Mouse (Mus musculus): ENCODE measurements around the gene Zfp663.

The Zfp663 gene

GRCm38 (mm10) chr2:165321381-165321888 is 47.1 kb downstream of the Zfp663 start:
- peak; percentile 59 for DNase-seq (ENCODE audit: low read depth, low spot score)

GRCm38 (mm10) chr2:165320531-165321150 is 47.9 kb downstream of the Zfp663 start:
- peak; percentile 38 for DNase-seq (ENCODE audit: low read depth, low spot score)

GRCm38 (mm10) chr2:165319503-165319902 is 49.0 kb downstream of the Zfp663 start:
- DNase-seq (ENCODE audit: low read depth, low spot score) = no peak

- no peak for DNase-seq (ENCODE audit: low read depth, low spot score)
These were observed 49.6 kb downstream of the Zfp663 start for GRCm38 (mm10) chr2:165318941-165319340.

GRCm38 (mm10) chr2:165317621-165318263 is 50.8 kb downstream of the Zfp663 start:
- DNase-seq (ENCODE audit: low read depth, low spot score) = no peak

- no peak for DNase-seq (ENCODE audit: low read depth, low spot score)
These were observed 51.6 kb downstream of the Zfp663 start for GRCm38 (mm10) chr2:165316837-165317473.

- no peak for DNase-seq (ENCODE audit: low read depth, low spot score)
These were observed 52.3 kb downstream of the Zfp663 start for GRCm38 (mm10) chr2:165316204-165316603.

GRCm38 (mm10) chr2:165314197-165314596 is 54.3 kb downstream of the Zfp663 start:
- no peak for DNase-seq (ENCODE audit: low read depth, low spot score)

- DNase-seq (ENCODE audit: low read depth, low spot score) = no peak
These were observed 56.1 kb downstream of the Zfp663 start for GRCm38 (mm10) chr2:165312381-165312780.

- DNase-seq (ENCODE audit: low read depth, low spot score) = no peak
These were observed 57.0 kb downstream of the Zfp663 start for GRCm38 (mm10) chr2:165311577-165311976.

GRCm38 (mm10) chr2:165310818-165311425 is 57.6 kb downstream of the Zfp663 start:
- DNase-seq (ENCODE audit: low read depth, low spot score) = no peak

GRCm38 (mm10) chr2:165307801-165308200 is 60.7 kb downstream of the Zfp663 start:
- no peak for DNase-seq (ENCODE audit: low read depth, low spot score)

- no peak for DNase-seq (ENCODE audit: low read depth, low spot score)
These were observed 63.1 kb downstream of the Zfp663 start for GRCm38 (mm10) chr2:165305438-165305837.

- DNase-seq (ENCODE audit: low read depth, low spot score) = no peak
These were observed 63.7 kb downstream of the Zfp663 start for GRCm38 (mm10) chr2:165304819-165305218.

- no peak for DNase-seq (ENCODE audit: low read depth, low spot score)
These were observed 65.0 kb downstream of the Zfp663 start for GRCm38 (mm10) chr2:165303354-165304012.

GRCm38 (mm10) chr2:165301409-165301808 is 67.1 kb downstream of the Zfp663 start:
- DNase-seq (ENCODE audit: low read depth, low spot score) = no peak
